Mouse (Mus musculus) hindbrain, embryonic 13.5 days (tissue): ENCODE results near the gene Rfxap. TPM values are rescaled to one million over a fixed set of nuclear protein-coding genes. Genes with fewer than 3 reads are reported as not detected.

ENCODE experiments used
- ATAC-seq: fragments of 200-750 bp; cut with Nextera tagmentation; 2 replicates; pipeline ENCODE4 v1.8.0; 2017; ENCODE audit warnings: moderate TSS enrichment; ENCODE audit not compliant: low FRiP score
- H3K27ac ChIP-seq: fragments of 300-500 bp; sonication (generic); 2 replicates; pipeline ENCODE4 v1.5.1; 2015; ENCODE audit warnings: inconsistent platforms, mild to moderate bottlenecking, moderate library complexity
- H3K27me3 ChIP-seq: fragments of 300-500 bp; sonication (generic); 2 replicates; pipeline ENCODE4 v1.6.1; 2015; ENCODE audit warnings: mild to moderate bottlenecking, inconsistent platforms
- H3K36me3 ChIP-seq: fragments of 300-500 bp; sonication (generic); 2 replicates; pipeline ENCODE4 v1.6.1; 2015; ENCODE audit warnings: mild to moderate bottlenecking, inconsistent platforms
- H3K4me1 ChIP-seq: fragments of 300-500 bp; sonication (generic); replicated peaks from 2 replicates; pipeline ENCODE4 v1.6.1; 2015; ENCODE audit warnings: inconsistent platforms
- H3K4me2 ChIP-seq: fragments of 300-500 bp; sonication (generic); 2 replicates; pipeline ENCODE4 v1.6.1; 2015; ENCODE audit warnings: inconsistent platforms, mild to moderate bottlenecking, moderate library complexity
- H3K4me3 ChIP-seq: fragments of 300-500 bp; sonication (generic); 2 replicates; pipeline ENCODE4 v1.5.1; 2015; ENCODE audit warnings: mild to moderate bottlenecking, inconsistent platforms
- H3K9ac ChIP-seq: fragments of 300-500 bp; sonication (generic); 2 replicates; pipeline ENCODE4 v1.6.1; 2015; ENCODE audit warnings: mild to moderate bottlenecking, inconsistent platforms
- H3K9me3 ChIP-seq: fragments of 300-500 bp; sonication (generic); 2 replicates; pipeline ENCODE4 v1.6.1; 2016; ENCODE audit warnings: inconsistent platforms
- WGBS: fragments of 180-500 bp; shearing (Covaris S2); methylation state at CpG from one replicate; pipeline ENCODE4 v1.1.7; 2015; 5-methylcytosine and 5-hydroxymethylcytosine counted together
- polyA plus RNA-seq: library from polyadenylated mRNA; unstranded; fragments of >200 nt; fragmentation: Nextera tagmentation; extraction: Ambion mirVana; gene quantifications from 2 replicates; pipeline ENCODE4 v1.2.1, GENCODE M21; 2015

The Rfxap gene
- polyA plus RNA-seq, 1 experiment from 2014 or later = 38.3 TPM

DNA sequence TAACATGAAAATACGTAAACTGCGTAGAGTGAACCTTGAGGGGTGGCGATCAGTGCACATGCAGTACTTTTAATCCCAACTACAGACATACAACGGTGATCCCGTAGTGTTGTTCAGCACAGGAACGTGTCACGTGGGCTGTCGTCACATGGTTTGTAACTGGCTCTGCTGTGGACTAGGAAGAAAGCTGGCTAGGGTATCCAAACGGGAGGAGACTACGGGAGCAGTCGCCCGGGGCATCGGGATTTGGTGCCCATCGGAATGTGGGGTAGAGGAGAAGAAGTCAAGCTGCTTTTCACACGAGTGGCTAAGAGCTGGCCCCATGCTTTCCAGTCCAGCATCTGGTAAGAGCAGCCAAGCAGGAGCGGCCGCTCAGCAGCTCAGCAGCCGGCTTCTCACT, 43.2 kb downstream of the Rfxap start:
- Histone ChIP-seq H3K9me3 (no peaks in the 10 kb centered on the region), H3K4me1 (no peaks in the 10 kb centered on the region), H3K4me2 (peak overlapping the region; percentile 36), H3K27me3 (no peaks in the 10 kb centered on the region), H3K9ac (no peak overlapping the region), H3K27ac (no peak overlapping the region), H3K4me3 (peak overlapping the region; percentile 22), H3K36me3 (no peaks in the 10 kb centered on the region)
- ATAC-seq = peak; percentile 81
- 60% methylated on average over 18 of the region's 18 CpGs for WGBS

DNA sequence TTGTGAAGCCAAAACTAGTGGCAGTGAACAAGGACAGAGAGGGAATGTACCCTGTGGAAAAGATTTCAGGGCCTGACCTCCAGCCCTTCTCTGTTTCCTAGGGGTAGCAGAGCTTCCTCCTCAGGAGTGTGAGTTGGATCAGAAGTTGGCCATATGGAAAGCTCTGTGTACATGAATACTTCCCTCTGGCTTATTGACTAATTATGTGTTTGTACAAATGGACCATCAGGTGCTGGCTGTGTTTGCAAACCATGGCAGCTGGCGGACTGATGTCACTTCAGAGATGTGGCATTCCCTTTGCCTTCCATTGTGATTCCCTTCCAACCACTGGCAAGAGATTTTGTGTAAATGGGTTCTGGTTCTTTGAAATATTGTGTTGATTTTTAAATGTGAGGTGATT, 46.3 kb downstream of the Rfxap start:
- H3K4me3 ChIP-seq = no peak overlapping the region
- peaks cover 6% of the 10 kb centered on the region for H3K4me1 ChIP-seq
- no peak overlapping the region for H3K9ac ChIP-seq
- no peaks in the 10 kb centered on the region for H3K36me3 ChIP-seq
- 76% methylated on average over 1 of the region's 1 CpGs for WGBS
- ATAC-seq = no peak
- H3K9me3 ChIP-seq = no peaks in the 10 kb centered on the region
- H3K4me2 ChIP-seq = no peak overlapping the region
- H3K27ac ChIP-seq = no peak overlapping the region
- peaks cover 10% of the 10 kb centered on the region for H3K27me3 ChIP-seq

- 38% methylated on average over 15 of the region's 15 CpGs for WGBS
- no peaks in the 10 kb centered on the region for H3K9me3 ChIP-seq
- no peak overlapping the region for H3K27ac ChIP-seq
- no peak overlapping the region for H3K4me3 ChIP-seq
- ATAC-seq = no peak
- H3K27me3 ChIP-seq = peaks cover 14% of the 10 kb centered on the region
- no peak overlapping the region for H3K4me2 ChIP-seq
- H3K36me3 ChIP-seq = no peaks in the 10 kb centered on the region
- H3K9ac ChIP-seq = no peak overlapping the region
- peaks cover 14% of the 10 kb centered on the region for H3K4me1 ChIP-seq
Observed at GRCm38 (mm10) chr3:54760321-54761115, 47.1 kb downstream of the Rfxap start.

DNA sequence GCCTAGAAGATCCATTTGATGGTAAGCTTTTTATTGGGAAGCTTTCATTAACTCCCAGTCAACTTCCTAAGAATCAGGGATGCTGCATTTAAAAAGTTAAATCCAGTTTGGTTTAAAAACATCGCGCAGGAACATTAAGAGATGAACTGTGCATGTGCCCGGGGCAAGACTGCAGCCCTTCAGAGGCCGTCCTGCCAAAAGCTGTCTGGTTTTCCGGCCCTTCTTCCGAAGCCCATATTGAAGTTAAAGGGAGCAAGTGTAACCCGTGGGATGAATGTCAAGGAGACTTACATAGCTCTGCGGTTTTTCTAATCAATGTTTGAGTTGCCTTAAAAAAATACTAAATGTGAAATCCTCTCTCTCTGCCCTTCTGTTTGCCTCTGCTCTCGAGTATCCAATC, 48.4 kb downstream of the Rfxap start:
- Histone ChIP-seq H3K9me3 (no peaks in the 10 kb centered on the region), H3K27ac (no peak overlapping the region)
- ATAC-seq = no peak

GRCm38 (mm10) chr3:54757446-54757845, 50.1 kb downstream of the Rfxap start:
- 91% methylated on average over 8 of the region's 8 CpGs for WGBS

More for the DNA sequence above, 48.4 kb downstream of the Rfxap start:
- H3K36me3 ChIP-seq = no peaks in the 10 kb centered on the region
- WGBS = 84% methylated on average over 9 of the region's 9 CpGs
- H3K27me3 ChIP-seq = peaks cover 20% of the 10 kb centered on the region
- peaks cover 21% of the 10 kb centered on the region for H3K4me1 ChIP-seq
- no peak overlapping the region for H3K9ac ChIP-seq
- no peak overlapping the region for H3K4me2 ChIP-seq
- H3K4me3 ChIP-seq = no peak overlapping the region

GRCm38 (mm10) chr3:54756058-54756457, 51.5 kb downstream of the Rfxap start:
- peak overlapping the region; percentile 100 for H3K4me2 ChIP-seq
- peaks cover 10% of the 10 kb centered on the region for H3K36me3 ChIP-seq
- no peak overlapping the region for H3K27ac ChIP-seq
- 0 out of 2 replicates have a peak, but pooled peaks have one; percentile 41 for ATAC-seq
- H3K9me3 ChIP-seq = no peaks in the 10 kb centered on the region
- peak overlapping the region; percentile 81 for H3K9ac ChIP-seq
- H3K4me1 ChIP-seq = peaks cover 21% of the 10 kb centered on the region
- H3K4me3 ChIP-seq = peak overlapping the region; percentile 70
- WGBS = 0% methylated on average over 11 of the region's 11 CpGs
- H3K27me3 ChIP-seq = peaks cover 20% of the 10 kb centered on the region

More at GRCm38 (mm10) chr3:54757446-54757845, 50.1 kb downstream of the Rfxap start:
- ATAC-seq = no peak
- Histone ChIP-seq H3K4me3 (no peak overlapping the region), H3K27me3 (peaks cover 20% of the 10 kb centered on the region), H3K9me3 (no peaks in the 10 kb centered on the region), H3K9ac (no peak overlapping the region), H3K4me1 (peaks cover 21% of the 10 kb centered on the region), H3K27ac (no peak overlapping the region), H3K4me2 (no peak overlapping the region), H3K36me3 (no peaks in the 10 kb centered on the region)

GRCm38 (mm10) chr3:54755145-54756041, 52.2 kb downstream of the Rfxap start, which contains the start of gene Smad9:
Gene Smad9, plus strand, starts transcription at chr3:54755582.
- Histone ChIP-seq H3K9me3 (no peaks in the 10 kb centered on the region), H3K4me3 (peak within 1 kb of the TSS; percentile 70), H3K4me1 (peaks cover 21% of the 10 kb centered on the region), H3K27me3 (peaks cover 20% of the 10 kb centered on the region), H3K36me3 (peaks cover 17% of the 10 kb centered on the region), H3K9ac (peak within 1 kb of the TSS; percentile 81), H3K27ac (peak within 1 kb of the TSS; percentile 40; the same call in 1 of the 2 replicates), H3K4me2 (peak within 1 kb of the TSS; percentile 100)
- under 1% methylated on average over 65 of the region's 66 CpGs for WGBS
- peak; percentile 90 for ATAC-seq

DNA sequence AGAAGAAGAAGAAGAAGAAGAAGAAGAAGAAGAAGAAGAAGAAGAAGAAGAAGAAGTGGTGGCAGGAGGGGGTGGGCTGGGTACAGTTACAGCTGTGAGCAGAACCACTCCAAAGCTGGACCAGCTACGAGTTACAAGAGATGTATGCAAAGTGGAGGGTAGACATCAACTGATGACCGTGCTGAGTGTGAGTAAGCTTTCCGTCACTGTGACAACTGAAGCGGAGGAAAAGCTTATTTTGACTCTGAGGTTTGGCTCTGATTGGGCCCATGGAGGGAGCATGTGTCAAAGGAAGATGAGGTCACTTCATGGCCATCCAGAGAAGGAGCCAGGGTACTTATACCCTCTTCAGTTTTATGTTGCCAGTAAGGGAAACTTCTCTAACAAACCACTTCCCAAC, 54.2 kb downstream of the Rfxap start:
- H3K4me2 ChIP-seq = no peak overlapping the region

More for the DNA sequence above, 54.2 kb downstream of the Rfxap start:
- no peak for ATAC-seq
- H3K9me3 ChIP-seq = no peaks in the 10 kb centered on the region
- peaks cover 20% of the 10 kb centered on the region for H3K27me3 ChIP-seq
- H3K9ac ChIP-seq = no peak overlapping the region
- peaks cover 21% of the 10 kb centered on the region for H3K4me1 ChIP-seq
- H3K4me3 ChIP-seq = no peak overlapping the region
- no peak overlapping the region for H3K27ac ChIP-seq
- H3K36me3 ChIP-seq = peaks cover 37% of the 10 kb centered on the region
- WGBS = 83% methylated on average over 4 of the region's 4 CpGs

Other genes starting within 250 kb of the Rfxap start
- gene Supt20, start 115.0 kb downstream of the Rfxap start, polyA plus RNA-seq = 92.5 and 94.4 TPM in 2 replicates
- gene Gm21958, start 93.4 kb downstream of the Rfxap start, polyA plus RNA-seq = 0.65 and 0.83 TPM in 2 replicates
- 74.1 and 80.1 TPM in 2 replicates for gene Exosc8, start 72.4 kb downstream of the Rfxap start, polyA plus RNA-seq
- 48.0 and 48.2 TPM in 2 replicates for gene Alg5, start 72.3 kb downstream of the Rfxap start, polyA plus RNA-seq
- 0.31 and 0.48 TPM in 2 replicates for gene Smad9, start 52.2 kb downstream of the Rfxap start, polyA plus RNA-seq
- gene Sertm1, start 108.1 kb upstream of the Rfxap start, polyA plus RNA-seq = 0.80 and 1.4 TPM in 2 replicates
- 2.2 TPM in 2 replicates for gene Ccna1, start 247.7 kb upstream of the Rfxap start, polyA plus RNA-seq